Mouse (Mus musculus) right cerebral cortex, postnatal 36 days (tissue): ENCODE results near the gene Pop7.
A peak's percentile ranks its signal among the peaks of the same experiment; 100 is the strongest.

Experiments used
- DNase-seq, 2 experiments: peaks; one replicate each; pipeline ENCODE4 v3.0.0; 2022; ENCODE audit warnings: low spot score in 2 of 2, mixed read lengths in 1 of 2

Gene Pop7

DNA sequence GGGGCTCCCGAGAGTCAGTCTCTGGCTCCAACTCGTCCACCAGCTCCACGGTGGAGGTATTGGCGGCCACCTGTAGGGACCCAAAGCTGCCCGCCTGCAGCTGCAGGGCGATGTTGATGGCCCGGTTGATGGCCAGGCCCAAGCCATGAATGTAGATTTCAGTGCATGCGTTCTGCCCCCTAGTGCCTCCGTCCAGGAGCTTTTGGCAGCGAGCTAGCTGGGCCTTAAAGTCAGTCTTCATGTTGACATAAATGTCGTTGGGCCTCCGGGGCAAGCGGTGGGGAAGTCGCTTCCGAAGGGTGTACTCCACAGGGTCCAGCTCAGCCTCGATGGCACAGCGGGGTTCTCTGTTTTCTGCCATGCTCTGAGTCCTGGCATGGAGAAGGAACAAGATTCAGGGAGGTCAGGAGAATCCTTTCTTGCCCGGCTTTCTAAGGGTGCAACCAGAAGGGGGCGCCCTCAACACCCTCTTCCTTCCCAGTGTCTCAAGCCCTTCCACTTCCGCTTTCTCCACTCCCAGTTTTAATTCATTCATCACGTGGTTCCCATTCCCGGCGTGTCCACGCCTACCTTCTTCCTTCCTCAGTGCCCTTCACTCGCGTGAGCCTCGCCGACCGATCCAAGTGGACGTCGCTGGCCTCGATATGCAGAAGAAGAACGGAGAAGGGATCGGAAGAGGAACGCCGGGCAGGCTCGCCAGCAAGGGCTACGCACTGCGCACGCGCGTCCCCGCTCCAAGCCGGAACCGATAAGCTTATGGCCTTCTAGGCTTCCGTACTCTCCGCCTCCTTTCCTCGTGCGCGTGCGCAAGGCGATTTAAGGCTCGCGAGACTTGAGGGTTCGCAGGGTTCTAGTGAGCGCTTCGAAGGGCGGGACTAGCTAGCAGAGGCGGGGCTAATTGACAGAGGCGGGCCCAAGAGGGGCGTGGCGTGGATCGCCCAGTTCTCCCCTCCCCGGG lies at the start of gene Pop7:
TSS of gene Pop7 (minus strand) at position 810 of the 958 bp plus-strand sequence.
- DNase-seq = peak; percentile 99 to 100

DNA sequence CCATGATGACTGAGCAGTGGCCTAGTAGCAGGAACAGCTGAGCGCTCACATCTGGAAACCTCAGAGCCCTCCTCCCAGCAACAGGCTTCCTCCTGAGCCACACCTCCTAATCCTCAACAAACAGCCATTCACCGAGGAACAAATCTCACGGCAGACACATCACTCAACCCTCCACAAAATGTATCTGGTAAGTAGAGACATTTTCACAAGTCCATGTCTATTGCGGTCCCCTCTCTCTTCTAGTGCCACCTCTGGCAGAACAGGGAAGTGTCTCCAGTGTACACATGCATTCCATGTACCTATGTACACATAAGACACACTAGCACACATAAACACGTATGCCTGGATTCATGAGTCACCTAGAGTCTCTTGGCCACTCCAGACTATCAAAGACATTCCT lies 48.8 kb upstream of the Pop7 start:
- DNase-seq = no peak

DNA sequence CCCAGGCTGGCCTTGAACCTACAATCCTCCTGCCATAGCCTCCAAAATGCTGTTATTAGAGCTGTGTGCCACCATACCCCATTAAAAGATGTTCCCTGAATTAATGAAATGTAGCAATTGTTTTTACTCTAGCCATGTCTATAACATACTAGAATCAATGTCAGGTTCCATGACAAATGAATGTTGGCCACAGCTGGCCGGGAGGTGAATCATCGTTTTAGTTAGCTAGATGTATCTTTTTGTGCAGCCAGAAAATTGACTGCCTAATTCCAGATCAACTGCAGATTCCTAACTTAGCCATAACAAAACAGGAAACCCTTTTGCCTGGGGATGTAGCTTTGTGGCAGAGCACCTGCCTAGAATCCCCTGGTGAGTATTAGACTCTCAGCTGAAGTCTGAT lies 47.5 kb upstream of the Pop7 start:
- DNase-seq = no peak

DNA sequence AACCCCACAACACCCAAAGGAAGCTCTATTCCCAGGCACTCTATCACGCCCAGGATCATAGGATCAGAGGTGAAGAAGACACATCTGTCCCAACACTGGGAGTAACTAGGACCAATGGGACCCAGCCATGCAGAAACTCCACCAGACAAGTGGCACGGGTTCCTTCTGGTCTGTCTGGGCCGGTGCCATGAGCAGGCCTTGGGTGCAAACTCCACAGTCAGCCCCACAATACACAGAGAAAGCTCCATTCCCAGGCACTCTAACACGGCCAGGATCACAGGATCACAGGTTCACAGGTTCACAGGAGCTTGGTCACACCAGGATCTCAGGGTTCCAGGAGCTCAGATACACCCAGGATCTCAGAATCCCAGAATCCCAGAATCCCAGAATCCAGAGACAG lies 43.3 kb upstream of the Pop7 start:
- DNase-seq = no peak

DNA sequence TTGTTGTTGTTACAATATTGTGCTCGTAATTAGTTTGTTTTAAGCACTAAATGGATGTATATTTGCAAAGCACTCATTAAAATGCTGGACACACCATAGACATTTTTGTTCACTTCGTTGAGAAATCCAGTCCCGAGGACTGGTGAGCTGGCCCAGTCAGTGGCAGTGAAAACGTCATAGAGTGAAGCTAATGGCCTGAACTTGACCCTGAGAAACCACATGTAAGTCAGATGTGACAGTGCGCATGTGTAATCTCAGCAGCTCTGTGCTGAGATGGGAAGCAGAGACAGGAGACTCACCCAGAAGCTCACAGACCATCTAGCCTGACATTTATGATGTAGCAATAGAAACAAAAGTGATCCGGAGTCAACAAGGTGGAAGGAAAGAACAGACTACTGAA lies 42.6 kb upstream of the Pop7 start:
- no peak for DNase-seq

DNA sequence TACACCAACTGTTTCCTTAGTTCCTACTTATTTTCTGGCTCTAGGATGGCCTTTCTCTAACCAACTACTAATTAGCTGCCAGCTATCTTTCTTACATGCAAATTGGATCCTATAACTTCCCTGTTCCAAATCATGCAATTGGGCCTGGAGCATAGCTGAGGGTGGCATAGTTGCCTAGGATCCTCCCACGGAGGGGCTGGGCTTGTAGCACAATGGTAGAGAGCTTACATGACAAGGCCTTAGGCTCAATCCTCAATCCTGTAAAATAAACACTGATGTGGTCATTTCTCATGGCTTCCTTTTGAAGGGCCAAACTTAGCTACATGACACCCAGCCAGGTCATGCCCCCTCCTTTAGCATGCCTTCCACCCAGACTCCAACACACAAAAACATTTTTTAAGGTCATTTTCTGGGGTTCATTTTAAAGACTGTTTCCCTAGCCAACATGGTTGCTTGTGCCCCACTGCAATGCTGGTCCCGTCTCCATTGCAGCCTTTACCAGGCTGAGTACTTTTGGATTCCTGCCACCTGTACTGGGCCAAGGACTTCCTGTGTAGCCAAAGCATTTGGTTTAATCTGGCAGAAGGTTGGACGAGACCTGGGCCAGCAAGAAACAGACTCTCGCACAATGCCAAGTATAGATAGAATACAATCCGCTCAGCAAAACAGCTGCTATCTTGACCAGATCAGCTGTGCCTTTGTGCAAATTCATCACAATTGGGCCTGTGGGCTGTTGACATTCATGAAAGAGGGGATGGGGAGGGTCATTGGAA lies 39.6 kb upstream of the Pop7 start:
- DNase-seq = no peak

DNA sequence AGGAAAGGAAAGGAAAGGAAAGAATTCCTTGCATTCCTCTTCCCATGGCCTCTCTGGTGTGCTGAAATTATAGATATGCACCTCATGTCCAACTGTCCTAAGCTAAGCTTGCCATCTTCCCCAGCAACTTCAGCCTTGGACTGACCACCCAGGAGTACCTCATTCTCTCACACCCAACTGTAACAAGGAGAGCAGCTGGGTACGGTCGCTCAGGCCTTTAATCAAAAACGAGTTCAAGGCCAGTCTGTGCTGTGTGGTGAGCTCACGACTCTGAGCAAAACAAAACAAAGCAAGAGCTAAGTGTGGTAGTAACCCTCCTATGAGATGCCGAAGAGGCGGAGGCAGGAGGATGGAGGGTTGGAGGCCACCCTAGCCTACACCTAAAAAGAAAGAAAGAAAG lies 38.7 kb upstream of the Pop7 start:
- DNase-seq = no peak

DNA sequence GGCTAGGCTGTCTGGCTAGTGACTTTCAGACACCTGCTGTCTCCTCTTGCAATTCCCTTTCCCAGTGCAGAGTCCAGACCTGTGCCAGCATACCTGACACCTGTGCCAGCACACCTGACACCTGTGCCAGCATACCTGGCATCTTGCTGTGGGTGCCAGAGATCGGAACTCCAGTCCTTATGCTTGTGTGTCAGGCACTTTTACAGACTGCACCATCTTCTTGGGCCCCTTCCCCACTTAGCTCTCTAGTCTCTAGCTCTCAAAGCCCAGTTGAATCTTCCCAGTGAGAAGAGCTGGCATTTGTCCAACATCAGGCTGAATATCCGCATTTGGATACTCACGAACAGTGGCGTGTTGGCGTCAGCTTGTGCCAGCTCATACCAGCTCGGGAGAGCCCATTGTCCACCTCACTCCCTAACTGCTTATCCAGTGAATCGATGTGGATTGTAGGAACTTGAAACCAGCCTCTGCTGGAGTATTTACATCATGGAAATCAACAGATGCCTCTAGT lies 37.0 kb upstream of the Pop7 start:
- peak in 1 of 2 experiments; percentile 47 for DNase-seq

DNA sequence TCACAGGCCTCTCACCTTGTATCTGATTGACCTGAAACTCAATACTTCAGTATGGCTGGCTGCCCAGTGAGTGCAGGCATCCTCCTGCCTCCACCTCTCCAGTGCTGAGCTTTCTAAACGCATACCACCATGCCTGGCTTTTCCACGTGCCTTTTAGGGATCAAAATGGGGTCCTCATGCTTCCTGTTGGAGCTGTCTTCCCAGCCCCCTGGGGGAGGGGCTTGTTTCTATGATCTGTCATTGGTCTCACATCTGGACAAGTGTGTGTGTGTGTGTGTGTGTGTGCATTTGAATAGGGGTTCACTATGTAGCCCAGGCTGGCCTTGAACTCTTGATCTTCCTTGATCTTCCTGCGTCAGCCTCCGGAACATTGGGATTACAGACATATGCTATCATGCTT lies 35.1 kb upstream of the Pop7 start:
- DNase-seq = no peak

DNA sequence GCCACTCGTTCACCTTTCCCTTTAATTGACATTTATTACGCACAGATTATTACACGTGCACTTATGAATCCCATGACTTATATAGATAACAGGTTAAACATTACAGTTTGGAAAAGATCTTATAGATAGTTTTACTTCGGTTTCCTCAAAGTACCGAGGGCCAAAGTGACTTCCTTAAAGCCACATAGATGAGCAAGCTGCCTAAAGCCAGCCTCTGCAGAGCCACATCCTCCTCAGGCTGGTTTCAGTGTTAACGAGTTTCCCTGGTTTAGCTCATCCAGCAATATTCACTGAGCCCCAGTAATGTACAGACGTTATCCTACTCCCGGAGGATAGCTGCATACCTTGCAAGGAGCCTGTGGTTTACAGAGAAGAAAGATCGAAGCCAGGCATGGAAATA lies 33.0 kb upstream of the Pop7 start:
- no peak for DNase-seq

DNA sequence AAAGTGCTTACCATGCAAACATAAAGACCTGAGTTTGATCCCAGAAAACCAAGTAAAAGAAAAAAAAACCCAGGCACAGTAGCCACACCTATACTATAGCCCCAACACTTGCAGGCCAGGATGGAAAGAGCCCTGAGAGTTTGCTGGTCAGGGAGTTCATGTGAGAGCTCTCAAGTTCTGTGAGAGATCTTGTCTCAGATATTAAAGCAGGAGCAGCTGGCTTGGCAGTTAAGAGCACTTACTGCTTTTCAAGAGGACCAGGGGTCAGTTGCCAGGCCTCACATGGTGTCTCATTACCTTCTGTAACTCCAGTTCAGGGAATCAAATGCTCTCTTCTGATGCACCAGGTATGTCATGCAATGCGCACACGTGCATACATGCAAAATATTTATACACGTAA lies 32.4 kb upstream of the Pop7 start:
- no peak for DNase-seq

DNA sequence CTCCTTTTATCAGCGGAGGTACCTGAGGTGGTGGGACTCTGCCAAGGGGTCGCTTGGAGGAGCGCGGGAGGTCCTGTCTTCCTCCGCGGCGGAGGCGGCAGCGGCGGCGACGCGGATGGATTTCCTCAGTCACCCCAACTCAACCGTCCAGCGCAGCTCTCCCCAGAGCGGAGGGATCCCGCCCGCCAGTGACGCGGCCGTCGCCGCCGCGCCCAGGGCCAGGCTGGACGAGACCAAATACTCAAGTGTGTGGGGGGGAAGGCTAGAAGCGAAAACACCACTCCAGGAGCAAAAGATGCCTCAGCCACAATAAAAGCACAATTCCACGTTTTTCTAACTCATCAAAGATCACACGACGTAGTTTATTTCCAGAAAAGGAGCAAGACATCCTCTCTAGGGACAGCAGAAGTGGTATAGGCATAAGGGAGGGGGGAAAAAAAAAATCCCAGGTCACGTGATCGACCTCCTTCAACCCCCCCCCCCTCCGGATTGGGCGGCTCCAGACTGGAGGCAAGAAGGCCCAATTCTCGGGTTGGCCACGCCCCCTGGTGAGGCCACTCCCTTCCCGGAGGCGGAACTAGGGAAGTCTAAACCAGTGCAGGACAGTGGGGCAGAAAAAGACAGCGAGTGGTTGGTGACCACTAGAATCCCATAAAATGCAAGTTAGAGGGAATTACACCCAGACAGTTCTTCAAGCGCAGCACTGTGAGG lies 31.0 kb upstream of the Pop7 start, which contains the start of the genes Epo and Gnb2:
TSS of gene Epo (minus strand) at position 126 of the 711 bp plus-strand sequence.
TSS of gene Gnb2 (minus strand) at position 394 of the 711 bp plus-strand sequence.
- peak; percentile 93 to 95 for DNase-seq

DNA sequence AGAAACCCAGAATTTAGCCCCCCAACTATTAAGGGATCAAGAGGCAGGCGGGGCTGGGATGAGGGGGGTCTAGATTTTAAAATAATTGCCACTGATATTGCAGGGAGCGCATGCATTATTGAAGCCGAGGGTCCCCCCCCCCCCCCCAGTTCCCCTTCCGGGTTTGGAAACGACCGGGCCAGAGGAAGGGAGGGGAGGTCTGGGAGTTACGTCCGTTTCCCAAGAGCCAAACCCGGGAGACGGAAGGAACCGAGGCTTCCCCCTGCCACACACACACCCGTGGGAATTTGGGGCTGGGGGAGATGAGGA lies 30.4 kb upstream of the Pop7 start:
- DNase-seq = no peak

DNA sequence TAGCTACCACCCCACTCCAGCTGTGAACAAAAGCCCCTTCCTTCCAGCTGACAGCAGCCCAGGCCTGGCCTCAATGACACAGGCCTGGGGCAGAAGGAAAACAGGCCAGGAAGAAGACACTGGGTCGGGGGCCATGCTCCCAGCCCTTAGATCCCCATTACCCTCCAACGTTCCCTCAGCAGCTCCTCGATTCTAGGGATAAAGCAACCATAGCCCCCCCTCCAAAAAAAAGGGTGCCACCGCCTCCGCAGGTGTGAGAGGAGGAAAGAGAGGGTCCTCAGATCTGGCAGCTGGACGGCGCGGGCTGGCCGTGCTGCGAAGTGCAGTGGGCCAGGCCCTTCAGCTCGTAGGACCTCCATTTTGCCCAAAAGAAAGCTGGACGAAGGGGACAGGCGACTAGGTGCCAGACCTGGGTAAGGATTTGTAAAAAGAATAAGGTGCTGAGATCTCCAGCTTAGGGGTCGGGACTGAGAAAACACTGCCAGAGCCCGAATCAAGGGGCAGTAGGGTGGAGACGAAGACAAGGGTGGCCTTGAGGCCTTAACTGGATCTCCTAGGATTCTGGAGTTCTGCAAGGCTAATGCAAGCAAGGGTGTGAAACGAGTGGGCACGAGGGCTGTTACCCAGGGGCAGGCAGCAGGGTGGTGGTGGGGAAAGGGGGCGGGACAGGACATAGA lies 30.0 kb upstream of the Pop7 start:
- DNase-seq = no peak

DNA sequence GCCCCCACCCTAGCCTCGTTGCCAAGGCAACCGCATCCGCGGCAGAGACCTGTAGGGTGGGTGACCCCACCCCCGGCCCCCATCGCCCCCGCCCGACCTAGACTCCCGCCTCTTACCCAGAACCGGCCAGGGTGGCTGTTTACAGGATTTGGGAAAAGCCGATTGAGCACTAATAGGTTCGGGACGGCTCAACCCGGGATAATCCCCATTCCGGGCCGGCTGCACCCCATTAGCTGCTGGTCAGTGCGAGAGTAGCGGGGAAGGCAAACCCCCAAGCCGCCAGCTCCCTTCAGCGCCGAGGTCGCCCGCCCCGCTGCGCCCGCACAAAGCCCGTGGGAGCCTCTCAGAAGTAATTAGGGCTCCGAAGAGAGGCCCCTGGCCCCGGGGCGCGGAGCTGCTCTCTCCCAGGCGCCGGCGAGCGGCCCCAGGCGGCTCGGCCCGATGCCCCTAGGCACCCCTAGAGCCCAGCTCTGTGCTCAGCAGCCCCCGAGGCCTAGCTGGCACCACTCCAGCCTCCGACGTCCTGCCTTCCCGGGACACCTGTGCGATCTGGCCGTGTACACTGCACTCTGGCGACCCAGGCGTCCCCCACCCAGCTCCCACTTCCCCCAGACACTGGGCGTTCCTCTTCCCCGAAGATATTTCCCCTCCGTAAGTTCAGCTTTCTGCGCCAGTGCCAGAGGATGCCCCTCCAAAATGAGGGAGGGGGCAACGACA lies 29.3 kb upstream of the Pop7 start:
- DNase-seq = no peak

DNA sequence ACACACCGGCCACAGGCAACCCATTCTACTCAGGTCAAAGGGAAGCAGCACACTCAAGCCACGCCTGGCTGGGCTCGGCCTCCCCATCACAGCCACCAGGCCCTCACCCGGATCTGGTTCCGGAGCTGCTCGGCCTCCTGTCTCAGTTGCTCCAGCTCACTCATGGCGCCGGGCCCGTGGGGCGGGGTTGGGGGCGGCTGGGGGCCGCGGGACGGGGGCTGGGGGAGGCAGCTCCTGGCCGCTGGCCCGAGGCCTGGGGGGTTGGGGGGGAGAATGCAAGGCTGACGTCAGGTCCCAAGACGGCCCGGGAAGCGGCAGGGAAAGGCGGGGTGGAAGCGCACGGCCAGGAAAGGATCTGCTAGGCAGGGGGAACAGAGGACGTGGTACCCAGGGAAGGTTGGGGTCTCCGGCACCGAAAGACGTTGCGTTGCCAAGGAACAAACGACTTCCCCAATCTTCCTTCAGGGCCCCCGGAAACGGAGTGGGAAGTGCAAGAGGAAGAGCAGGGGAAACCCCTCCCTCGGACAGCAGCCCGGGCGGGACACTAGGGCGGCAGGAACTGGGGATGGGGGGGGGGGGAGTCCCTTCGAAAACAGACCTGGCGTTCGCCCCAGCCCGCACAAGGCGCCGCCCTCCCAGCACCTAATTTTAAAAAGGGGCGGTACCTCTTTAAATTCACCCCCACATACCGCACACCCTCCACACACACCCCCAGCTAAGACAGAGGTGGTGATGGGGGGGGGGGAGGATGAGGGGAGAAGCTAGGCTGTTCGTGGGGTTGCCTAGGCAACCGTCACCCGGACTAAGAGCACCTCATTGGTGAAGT lies 28.5 kb upstream of the Pop7 start:
- peak; percentile 83 to 87 for DNase-seq

DNA sequence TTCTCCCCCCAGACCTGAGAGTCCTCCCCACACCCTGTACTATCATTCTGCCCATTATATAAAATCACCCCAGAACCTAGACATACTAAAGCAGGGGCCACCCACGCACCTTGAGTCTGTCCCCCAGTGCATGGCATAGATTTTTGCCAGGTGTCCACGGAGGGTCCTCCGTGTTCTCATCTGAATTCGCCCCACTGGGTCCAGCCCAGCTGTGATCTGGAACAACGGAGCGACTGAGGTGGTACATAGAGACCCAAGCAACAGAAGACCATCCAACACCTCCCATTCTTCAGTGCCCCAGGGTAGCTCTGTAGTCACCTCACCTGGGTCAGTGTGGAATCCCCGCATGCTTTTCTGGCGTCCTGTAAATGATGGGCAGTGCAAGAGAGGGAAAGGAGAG lies 27.8 kb upstream of the Pop7 start:
- no peak for DNase-seq

DNA sequence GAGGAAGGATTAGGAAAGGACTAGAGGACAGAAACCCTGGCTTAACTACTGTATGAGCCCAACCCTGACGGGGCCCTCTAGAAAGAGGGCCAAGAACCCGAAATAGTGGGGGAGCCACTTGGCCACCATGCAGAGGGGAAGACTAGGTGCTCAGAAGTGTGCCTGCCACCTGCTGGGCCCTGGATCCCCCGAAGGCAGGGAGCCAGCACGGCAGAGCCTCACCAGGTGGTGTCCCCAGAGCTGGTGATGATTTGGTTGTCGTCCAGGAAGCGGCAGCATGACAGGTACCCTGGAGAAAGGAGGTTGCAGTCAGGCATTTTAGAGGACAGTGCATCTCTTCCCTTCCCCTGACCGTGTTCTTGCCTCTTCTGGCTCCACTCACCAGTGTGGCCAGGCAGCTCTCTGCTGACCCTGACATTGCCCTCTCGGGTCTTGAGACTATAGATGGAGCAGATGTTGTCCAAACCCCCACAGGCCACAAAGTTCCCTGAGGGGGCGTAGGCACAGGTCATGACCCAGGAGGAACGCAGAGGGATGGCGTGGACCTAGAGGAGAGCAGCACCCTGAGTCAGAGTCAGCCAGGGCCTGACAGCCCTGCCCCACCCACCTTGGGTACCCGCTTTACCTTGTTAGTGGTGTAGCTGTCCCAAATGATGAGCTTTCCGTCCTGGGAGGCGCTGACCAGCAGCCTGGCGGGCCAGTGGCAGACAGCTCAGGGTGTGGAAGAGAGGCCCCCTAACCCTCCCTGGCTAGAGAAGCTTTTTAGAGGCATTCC lies 27.1 kb upstream of the Pop7 start:
- DNase-seq = no peak
